Mouse (Mus musculus): ENCODE data around the gene Gm44973. TPM values are rescaled to one million over a fixed set of nuclear protein-coding genes. Genes with fewer than 3 reads are reported as not detected.
"Not testable (repeated sequence)": the region's sequence is repeated elsewhere in the genome, so short reads cannot be mapped to it uniquely, and the experiment has no call there.

Gene Gm44973
- total RNA-seq, 2 experiments from 2014 or later: not detected

DNA sequence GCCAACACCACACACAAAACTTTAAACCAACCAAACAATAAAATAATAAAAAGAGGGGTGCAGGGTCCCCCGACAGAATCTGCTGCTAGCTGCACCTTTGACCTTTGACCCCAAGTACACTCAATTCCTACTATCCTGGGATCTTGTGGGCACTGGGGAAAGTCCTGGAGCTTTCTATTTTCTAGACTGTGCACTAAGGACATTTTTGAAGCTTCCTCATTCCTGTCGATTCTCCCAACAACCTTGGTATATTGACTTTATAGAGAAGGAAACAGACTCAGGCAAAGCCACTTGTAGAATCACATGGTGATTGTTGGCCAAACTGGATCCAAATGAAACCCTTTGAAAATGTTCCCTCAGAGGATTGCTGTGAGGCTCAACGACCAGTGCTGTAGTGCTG, 761 bp downstream of the Gm44973 start:
- DNase-seq (ENCODE audit: low spot score in 2 of 2): no peak

DNA sequence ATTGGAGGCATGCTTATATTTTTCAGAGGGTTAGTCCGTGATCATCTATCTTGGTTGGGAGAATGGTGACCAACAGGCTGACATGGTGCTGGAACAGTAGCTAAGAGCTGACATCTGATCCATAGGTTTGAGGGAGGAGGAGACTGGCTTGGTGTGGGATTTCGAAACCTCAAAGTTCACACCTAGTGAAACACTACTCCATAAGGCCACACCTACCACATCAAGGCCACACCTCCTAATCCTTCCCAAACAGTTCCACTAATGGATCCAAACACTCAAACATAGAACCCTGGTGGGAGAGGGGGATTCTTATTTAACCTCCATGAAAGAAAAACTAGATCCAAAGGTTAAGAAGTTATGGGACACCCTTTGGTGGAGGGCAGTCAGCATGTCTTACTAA, 1.6 kb downstream of the Gm44973 start:
- DNase-seq (ENCODE audit: low spot score in 2 of 2): no peak

DNA sequence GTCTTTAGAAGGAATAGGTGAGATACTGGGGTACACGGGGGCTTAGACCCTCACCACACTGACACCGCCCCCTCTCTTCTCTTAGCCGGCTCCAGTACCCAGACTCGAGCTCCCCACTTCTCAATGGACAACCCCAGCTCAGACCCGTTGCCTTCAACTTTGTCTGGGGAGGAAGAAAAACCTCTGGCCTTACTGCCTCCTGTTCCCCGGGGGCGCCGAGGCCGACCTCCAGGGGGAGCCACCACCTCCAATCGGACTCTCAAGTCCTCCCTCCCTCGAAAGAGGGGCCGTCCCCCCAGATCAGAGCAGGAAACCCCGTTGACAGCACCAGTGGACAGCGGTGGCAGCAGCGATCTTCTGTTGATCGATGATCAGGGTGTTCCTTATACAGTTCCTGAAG, 2.1 kb downstream of the Gm44973 start:
- DNase-seq (ENCODE audit: low spot score in 2 of 2): no peak

DNA sequence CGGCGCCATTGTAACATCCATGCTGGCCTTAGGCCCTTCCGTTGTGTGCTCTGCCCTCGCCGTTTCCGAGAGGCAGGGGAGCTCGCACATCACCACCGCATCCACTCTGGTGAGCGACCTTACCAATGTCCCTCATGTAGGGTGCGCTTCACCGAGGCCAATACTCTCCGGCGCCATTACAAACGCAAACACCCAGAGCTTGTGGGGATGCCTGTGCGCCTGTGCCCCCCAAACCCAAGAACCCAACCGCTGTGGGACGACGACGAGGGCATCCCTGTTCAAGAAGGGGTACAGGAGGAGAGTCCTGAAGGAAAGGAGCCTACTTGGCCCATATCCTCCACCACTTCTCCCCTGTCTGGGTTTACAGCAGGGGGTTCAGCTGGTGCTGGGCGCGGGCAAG, 2.6 kb downstream of the Gm44973 start:
- DNase-seq (ENCODE audit: low spot score in 2 of 2): no peak

DNA sequence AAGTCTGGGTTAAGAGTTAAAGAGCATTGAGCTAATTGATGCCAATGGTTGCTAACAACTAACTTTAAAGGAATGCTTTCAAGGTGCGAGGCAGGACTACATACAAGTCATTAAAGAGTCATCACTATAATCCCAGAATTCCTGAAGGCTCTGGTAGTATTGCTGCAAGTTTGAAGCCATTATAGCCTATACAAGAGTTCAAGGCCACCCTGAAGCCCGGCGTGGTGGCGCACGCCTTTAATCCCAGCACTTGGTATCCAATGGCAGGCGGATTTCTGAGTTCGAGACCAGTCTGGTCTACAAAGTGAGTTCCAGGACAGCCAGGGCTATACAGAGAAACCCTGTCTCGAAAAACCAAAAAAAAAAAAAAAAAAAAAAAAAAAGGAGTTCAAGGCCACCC, 4.3 kb downstream of the Gm44973 start:
- DNase-seq (ENCODE audit: low spot score in 2 of 2): not testable (repeated sequence)

DNA sequence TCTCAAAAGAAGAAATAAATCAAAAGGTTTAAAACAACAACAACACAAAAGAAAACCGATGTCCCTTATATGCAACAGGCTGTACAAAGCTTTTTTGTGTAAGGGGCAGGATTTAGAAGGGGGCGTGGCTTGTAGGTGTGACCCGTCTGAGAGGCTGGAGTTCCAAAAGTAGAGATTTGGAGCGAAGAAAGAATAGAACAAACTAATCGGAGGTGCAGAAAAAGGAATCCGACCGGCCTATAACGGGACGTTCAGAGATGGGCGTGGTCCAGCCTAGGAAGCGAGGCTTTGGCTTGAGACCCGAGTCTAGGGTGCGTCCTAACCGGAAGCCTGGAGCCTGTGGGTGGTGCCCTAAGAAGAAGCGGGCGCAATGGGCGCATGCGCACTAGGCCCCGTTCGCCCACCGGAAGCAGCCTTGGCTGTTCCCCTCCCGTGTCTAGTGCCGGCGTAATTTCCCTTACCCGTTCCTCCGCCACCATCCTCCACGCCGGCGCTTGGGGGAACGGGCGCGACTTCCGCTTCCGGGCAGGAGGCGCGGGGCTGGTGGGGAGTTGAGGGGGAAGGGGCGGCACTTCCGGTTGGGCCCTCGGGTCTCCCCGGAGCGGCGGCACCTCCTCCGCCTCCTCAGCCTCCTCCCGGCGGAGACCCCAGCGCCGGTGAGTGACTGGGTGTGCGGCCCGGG, 4.8 kb downstream of the Gm44973 start, which contains the start of the genes Zfp865 and Ccdc106:
Gene Zfp865 (plus strand): TSS at position 377 of the 682 bp plus-strand sequence.
Gene Ccdc106 (plus strand): TSS at position 554 of the 682 bp plus-strand sequence.
- peak; percentile 97 to 99 for DNase-seq (ENCODE audit: low spot score in 2 of 2)

DNA sequence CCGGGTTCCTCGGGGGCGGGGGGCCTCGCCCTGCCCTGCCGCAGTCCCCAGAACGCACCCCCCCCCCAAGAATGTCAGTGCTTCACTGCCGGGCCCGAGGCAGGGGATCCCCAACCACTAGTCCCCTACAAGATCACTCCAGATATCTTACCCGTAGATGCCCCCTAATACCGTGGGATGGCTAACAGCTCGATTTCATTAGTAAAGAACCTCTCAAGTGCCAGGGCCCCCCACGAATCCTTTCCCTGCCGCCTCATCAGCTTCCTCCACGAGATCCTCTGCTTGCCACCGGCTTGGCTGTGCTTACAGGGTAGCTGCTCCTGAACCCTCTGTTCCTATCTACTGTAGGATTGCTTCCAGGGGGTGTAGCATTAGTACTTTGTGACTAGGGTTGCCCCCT, 5.4 kb downstream of the Gm44973 start:
- no peak for DNase-seq (ENCODE audit: low spot score in 2 of 2)

DNA sequence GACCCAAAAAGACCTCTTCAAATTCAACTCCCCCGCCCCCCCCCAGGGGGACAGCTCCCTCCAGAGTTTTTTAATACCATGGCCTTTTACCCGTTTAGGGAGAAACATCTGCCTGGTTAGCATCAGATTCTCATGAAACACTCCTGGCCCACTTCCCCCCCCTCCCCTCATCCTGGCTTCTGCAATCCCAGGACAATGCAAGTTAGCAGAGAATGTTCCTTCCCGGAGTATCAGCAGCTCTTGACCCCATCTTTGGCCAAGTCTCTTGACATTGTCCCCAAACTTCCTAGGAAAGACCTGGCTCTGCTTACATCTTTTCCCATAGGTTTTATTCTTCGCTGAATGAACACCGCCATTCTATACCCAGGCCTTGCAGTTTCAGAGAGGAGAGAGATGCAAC, 5.9 kb downstream of the Gm44973 start:
- no peak for DNase-seq (ENCODE audit: low spot score in 2 of 2)

DNA sequence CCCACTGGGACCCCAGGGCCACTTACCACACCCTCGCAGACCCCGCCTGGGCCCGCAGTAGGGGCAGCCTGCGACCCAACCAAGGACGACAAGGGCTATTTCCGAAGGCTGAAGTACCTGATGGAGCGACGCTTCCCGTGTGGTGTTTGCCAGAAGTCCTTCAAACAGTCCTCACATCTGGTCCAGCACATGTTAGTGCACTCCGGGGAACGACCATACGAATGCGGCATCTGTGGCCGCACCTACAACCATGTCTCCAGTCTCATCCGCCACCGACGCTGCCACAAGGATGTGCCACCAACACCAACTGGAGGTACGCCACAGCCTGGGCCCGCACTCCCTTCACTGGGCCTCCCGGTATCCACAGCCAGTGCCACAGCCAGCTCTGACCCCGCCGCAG, 14.2 kb downstream of the Gm44973 start:
- no peak for DNase-seq (ENCODE audit: low spot score in 2 of 2)

DNA sequence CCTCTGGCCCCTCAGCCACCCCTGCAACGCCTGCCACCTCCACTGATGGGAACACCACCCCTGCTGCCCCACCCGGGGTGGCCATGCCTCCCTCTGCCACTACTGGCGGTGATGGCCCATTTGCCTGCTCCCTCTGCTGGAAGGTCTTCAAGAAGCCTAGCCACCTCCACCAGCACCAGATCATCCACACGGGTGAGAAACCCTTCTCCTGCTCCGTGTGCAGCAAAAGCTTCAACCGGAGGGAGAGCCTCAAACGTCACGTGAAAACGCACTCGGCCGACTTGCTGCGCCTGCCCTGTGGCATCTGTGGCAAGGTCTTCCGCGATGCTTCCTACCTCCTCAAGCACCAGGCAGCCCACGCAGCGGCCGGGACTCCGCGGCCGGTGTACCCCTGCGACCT, 14.7 kb downstream of the Gm44973 start:
- no peak for DNase-seq (ENCODE audit: low spot score in 2 of 2)

DNA sequence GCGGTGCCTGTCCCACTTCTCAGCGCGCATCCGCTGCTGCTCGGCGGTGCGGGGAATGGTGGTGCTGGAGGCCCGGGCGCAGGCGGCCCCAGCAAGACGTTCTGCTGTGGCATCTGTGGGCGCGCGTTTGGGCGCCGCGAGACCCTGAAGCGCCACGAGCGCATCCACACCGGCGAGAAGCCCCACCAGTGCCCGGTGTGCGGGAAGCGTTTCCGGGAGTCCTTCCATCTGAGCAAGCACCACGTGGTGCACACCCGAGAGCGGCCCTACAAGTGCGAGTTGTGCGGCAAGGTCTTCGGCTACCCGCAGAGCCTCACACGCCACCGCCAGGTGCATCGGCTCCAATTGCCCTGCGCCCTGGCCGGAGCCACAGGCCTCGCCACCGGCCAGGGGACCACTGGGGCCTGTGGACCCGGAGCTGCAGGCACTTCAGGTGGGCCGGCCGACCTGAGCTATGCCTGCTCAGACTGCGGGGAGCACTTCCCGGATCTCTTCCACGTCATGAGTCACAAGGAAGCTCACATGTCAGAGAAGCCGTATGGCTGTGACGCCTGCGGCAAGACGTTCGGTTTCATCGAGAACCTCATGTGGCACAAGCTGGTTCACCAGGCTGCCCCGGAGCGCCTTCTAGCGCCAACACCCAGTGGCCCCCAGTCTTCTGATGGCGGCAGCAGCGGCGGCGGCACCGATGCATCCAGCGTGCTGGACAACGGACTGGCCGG, 15.4 kb downstream of the Gm44973 start:
- DNase-seq (ENCODE audit: low spot score in 2 of 2): no peak

DNA sequence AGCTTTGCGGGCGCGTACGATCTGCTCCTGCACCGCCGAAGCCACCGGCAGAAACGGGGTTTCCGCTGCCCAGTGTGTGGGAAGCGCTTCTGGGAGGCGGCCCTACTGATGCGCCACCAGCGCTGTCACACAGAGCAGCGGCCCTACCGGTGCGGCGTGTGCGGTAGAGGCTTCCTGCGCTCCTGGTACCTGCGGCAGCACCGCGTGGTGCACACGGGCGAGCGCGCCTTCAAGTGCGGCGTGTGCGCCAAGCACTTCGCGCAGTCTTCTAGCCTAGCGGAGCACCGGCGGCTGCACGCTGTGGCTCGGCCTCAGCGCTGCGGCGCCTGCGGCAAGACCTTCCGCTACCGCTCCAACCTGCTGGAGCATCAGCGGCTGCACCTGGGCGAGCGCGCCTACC, 16.2 kb downstream of the Gm44973 start:
- no peak for DNase-seq (ENCODE audit: low spot score in 2 of 2)

DNA sequence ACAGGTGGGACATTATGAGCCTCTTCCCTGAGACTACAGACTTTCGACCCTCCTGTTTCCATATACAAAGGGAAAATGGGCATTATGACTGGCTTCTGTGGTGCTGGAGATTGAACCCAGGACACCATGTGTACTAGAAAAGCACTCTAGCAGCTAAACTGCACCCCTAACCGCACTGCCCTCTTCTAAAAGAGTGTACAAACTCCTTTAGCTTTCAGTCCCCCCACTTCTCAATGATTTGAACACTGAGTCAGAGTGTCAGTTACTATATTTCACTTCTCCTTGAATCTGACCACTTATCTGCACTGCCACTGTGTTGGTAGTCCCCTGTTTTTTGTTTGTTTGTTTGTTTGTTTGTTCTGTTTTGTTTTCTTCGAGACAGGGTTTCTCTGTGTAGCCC, 18.5 kb downstream of the Gm44973 start, which contains the start of gene 4632433K11Rik:
Gene 4632433K11Rik (plus strand): TSS at position 301 of the 400 bp plus-strand sequence.
- DNase-seq (ENCODE audit: low spot score in 2 of 2): no peak

DNA sequence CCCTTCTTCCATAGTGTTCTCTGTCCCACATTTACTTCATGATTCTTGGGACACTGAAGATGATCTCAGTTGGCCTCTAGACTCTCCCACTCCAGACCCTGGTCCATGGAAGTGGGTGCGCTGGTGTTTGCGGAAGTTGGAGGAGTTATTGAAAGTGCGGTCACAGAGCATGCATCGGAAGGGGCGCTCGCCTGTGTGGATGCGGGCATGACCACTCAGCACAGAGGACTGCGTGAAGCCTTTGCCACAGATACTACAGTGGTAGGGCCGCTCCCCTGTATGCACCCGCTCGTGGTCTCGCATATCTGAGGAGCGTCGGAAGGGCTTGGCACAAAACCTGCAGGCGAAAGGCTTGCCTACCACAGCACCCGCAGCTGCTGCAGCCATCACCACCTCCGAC, 20.3 kb downstream of the Gm44973 start:
- no peak for DNase-seq (ENCODE audit: low spot score in 2 of 2)

DNA sequence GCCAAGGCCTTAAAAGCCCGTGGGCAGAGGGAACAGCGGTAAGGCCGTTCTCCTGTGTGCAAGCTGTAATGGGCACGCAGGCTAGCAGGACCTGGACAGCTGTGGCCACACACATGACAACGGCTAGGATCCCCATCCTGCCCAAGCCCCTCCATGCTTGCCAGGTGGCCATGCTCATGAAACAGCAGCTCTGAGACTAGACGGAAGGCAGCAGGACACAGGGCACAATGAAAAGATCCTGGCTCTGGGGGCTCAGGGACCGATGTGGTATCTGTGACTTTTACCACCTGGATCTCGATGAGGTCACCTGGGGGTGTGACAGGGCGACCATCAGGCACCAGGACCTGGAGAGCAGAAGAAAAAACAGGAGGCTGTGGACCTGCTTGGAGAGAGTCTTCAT, 20.8 kb downstream of the Gm44973 start:
- no peak for DNase-seq (ENCODE audit: low spot score in 2 of 2)

DNA sequence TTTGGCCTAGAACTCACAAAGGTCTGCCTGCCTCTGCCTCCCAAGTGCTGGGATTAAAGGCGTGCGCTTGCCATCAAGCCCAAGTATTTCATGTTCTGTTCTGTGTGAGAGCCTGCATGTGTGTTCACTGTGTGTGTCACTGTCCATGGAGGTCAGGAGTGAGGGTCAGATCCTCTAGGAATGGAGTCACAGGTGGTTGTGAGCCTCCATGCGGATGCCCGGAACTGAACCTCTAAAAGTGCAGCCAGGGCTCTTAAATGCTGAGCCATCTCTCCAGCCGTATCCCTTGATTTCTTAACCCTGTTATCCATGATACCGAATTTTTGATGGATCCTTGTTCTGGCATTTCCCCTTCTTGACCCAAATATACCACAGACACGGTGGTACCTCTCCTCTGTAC, 21.7 kb downstream of the Gm44973 start:
- DNase-seq (ENCODE audit: low spot score in 2 of 2): no peak

DNA sequence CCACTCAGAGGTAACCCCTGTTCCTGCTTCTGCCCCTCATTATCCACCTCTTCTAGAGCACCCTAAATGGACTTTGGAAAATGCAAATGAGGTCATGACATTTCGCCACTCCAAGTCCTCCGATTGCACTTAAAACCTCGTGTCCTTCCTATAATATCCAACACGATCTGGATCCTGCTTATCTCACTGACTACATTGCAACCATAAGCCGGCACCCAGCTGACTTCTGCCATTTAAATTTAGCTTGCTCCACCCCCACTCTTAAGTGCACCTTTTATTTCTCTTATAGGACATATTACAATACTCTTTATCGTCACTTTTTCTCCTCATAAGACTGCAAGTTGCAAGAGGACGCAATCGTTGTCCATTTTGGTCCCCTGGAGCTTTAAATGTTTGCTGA, 22.2 kb downstream of the Gm44973 start:
- no peak for DNase-seq (ENCODE audit: low spot score in 2 of 2)

DNA sequence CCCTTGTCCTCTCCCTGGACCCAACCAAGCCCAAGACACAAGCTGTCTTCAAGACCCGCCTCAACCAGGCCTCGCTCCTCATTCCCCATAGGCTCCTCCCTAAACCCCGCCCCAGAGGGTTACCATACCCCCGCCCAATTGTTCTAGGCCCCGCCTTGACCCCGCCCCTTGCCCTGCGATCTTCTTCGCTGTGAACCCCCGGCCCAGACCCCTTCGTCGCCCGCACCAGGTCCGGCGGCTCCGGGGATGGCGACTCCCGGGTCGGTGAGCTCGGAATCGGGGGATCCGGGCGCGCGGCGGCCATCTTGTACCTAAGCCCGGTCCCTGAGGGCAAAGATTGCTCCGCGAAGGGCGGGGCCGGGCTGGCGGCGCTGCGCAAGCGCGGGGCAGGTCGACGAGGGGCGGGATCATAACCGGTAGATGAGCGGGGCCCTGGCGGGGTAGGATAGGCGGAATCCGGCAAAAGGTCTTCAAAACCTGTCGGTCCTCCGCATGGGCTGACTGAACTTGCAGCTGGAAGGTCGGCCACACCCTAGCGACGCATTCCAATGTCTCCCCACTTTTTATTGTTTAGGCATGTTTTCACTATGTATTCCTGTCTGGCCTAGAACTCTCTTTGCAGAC, 22.9 kb downstream of the Gm44973 start, which contains the start of gene Zfp784:
Gene Zfp784 (minus strand): TSS at position 338 of the 624 bp plus-strand sequence.
- peak; percentile 89 to 95 for DNase-seq (ENCODE audit: low spot score in 2 of 2)

DNA sequence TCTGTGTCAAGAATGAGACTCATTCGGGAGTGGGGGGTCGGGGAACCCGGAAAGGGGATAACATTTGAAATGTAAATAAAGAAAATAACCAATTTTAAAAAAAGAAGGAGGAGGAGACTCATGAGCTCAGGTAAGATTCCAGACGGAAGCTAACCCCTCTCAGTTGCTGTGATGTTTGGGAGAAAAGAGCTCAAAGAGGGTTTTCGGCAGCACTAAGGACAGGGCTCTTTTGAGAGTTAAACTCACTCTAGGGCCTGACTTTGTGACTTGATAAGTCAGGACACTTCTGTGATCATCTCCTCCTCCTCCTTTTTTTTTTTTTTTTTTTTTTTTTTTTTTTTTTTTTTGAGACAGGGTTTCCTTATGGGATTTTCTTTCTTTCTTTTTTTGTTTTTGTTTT, 23.6 kb downstream of the Gm44973 start:
- no peak for DNase-seq (ENCODE audit: low spot score in 2 of 2)

DNA sequence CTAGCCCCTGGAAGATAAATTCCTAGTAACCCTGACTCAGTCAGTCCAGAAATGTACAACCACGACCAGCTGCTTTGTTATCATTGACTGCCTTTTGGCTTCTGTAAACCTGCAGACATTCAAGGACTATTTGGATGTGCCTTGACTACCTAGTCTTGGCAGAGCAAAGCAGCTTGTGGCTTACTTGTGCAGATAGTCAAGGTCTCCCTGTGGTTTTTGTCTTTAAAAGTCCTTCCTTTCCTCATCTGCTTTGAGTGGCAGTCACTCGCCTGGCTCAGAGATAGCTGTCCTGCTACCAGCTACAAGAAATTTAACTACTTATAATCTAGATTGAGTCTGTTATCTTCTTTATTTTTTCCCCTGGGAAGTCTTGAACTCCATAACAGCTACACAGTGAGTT, 29.7 kb downstream of the Gm44973 start:
- no peak for DNase-seq (ENCODE audit: low spot score in 2 of 2)

DNA sequence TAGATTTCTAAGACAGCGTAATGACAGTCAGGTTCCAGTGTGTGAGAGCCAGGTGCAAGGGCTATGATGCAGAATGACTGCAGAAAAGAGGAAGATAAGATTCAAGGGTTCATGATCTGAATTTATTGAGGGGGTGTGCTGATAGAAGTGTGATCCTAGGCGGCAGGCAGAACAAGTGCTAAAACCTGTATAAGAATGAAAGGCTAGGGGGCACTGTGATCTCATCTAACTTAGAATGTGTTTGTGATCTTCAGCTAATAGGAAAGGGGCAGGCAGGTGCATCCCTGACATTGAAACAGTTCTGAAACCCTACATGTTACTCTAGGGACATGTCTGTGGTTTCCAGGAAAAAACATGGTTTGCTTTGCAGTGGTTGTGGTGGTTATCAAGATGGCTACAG, 30.8 kb downstream of the Gm44973 start:
- DNase-seq (ENCODE audit: low spot score in 2 of 2): no peak

DNA sequence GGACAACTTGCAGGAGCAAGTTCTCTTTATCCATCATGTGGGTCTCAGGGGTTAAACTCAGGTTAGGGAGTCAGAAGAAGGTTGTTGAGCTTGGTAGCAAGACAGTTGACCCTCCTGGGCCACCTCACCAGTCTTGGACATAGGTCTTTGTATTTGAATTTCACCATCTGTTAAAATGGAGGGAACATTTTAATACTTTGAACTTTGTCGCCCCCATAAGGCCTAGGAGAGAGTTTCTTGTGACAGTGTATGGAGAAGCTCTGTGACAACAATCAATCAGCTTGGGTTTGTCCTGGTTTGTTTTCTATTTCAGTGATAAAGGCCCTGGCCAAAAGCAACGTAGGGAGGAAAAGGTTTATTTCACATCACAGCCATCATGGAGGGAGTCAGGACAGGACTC, 32.0 kb downstream of the Gm44973 start:
- no peak for DNase-seq (ENCODE audit: low spot score in 2 of 2)

All from gastrocnemius, postnatal 4 days (tissue).